Mouse (Mus musculus) gastrocnemius, postnatal 14 days (tissue): ENCODE results near the gene BC035947. TPM values are rescaled to one million over a fixed set of nuclear protein-coding genes. Genes with fewer than 3 reads are reported as not detected.
A peak's percentile ranks its signal among the peaks of the same experiment; 100 is the strongest.
"Not testable (repeated sequence)": the region's sequence is repeated elsewhere in the genome, so short reads cannot be mapped to it uniquely, and the experiment has no call there.

Experiments
- DNase-seq: peaks from one replicate; pipeline ENCODE4 v3.0.0; 2021; ENCODE audit warnings: mixed read lengths
- intact Hi-C: fragments of 180-260 bp; cut with DNase I; formaldehyde crosslinking; loops from one replicate; pipeline ENCODE4 v1.15.1; 2025; ENCODE audit warnings: low total_unique reads
- total RNA-seq, 2 experiments: library from RNA; stranded (reverse); gene quantifications; 2 replicates each; pipeline ENCODE4 v1.2.3; 2021

Gene BC035947
- total RNA-seq, 2 experiments from 2014 or later, result not detected

DNA sequence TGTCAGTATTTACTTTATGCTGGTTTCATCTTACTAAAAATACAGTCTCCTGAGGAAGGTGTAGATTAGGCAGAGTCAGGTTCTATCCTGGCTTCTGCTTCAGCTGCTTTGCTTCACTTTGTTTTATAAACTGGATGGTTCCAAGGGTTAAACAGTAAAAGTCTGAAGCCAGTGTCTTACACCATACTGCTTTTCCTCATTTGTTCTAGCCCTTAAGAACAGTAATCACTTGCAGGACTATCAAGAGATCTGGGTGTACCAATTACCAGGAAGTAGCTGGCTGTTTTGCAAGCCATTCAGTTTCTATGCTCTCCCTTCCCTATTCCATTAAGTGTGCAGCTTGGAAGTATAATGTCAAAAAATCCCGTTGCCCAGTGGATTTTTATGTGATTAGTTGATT lies 4.8 kb downstream of the BC035947 start:
- DNase-seq, result no peak
- intact Hi-C loops, result no loop called here

- DNase-seq, result no peak
- intact Hi-C loops, result no loop called here
Observed at GRCm38 (mm10) chr1:78502527-78502926, 9.4 kb downstream of the BC035947 start.

GRCm38 (mm10) chr1:78501856-78502255 lies 10.1 kb downstream of the BC035947 start:
- DNase-seq, intact Hi-C loops: not testable (repeated sequence)

DNA sequence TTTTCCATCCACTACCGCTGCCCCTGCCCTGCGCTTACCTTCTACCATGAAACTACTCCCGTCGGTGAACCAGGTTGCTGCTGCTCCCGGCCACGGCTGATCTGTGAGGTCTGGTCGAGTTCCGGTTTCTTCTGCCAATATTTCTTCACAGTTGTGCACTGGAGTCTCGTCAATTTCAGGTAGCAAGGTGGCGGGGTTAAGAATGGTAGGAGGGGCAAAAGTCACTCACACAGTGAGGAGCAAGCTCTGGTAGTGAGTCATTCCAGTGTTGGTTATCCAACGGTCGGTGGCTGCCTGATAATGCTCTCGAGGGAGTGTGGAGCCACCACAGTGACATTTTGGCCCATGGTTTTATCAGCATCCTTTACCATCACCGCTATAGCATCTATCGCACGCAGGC lies 10.9 kb downstream of the BC035947 start:
- DNase-seq, result no peak
- intact Hi-C loops, result no loop called here

DNA sequence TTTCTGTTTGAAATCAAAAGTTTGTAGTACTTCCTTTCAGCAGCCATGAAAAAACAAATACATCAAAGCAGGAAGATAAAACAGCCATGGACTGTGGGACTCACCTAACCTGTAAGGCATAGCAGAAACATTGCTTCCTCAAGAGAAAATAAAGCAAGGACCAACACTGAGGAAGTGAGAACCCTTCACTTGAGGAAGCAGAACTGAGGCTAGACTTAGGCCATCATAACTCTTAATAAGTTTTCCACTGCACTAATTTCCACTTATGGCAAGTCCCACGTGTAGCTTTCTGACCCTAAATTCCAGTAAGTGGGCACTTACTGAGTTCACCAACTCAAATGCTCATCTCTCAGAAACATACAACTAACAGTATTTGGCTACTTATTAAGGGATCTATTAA lies 21.8 kb downstream of the BC035947 start:
- intact Hi-C loops, result no loop called here
- no peak for DNase-seq

GRCm38 (mm10) chr1:78488752-78489492 lies 23.0 kb downstream of the BC035947 start, which contains the start of gene Farsb:
Gene Farsb (minus strand): TSS chr1:78488897.
- peak; percentile 93 for DNase-seq
- intact Hi-C loops, result no loop called here

- intact Hi-C loops, result no loop called here
- DNase-seq, result no peak
Observed at GRCm38 (mm10) chr1:78488427-78488751, 23.6 kb downstream of the BC035947 start.

- DNase-seq, result no peak
- intact Hi-C loops, result no loop called here
Observed at GRCm38 (mm10) chr1:78484361-78484760, 27.6 kb downstream of the BC035947 start.

- no peak for DNase-seq
- intact Hi-C loops, result no loop called here
Observed at GRCm38 (mm10) chr1:78483430-78483829, 28.5 kb downstream of the BC035947 start.

- no peak for DNase-seq
- intact Hi-C loops, result no loop called here
Observed at GRCm38 (mm10) chr1:78472441-78472840, 39.5 kb downstream of the BC035947 start.

DNA sequence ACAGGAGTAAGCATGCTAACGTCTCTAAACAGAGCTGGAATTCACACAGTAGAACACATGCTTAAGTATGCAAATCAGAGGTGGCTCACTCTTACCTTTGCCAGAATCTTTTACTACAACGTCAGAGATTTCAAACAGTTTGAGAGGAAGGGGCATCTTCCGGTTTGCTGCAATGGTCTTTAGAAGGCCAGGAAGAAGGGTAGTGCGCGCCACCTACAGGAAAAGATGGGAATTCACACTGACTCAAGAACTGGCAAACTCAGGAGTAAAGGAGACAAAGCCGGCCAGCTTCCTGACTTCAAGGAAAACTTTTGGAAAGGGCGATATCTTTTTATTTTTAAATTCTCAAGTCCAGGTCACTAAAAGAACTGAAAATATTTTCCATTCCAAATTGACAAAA lies 57.3 kb downstream of the BC035947 start:
- intact Hi-C loops, result no loop called here
- DNase-seq, result no peak

DNA sequence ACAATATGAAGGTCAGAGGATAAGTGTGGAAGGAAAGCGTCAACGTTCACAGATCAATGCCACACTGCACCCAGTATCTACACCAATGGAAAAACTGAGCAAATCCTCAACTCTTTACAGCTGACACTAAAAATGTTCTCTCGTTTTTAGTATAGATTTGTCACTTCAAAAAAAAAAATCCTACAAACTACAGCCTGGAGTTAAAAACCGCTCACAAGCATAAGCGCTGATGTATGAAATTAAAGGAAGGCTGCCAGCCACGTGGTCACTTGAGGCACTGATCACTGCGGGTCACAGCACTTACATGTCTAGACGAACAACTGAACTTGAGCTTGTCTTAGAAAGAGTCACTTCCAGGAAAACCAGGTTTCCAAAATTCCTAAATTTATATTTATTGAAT lies 58.1 kb downstream of the BC035947 start:
- no peak for DNase-seq

DNA sequence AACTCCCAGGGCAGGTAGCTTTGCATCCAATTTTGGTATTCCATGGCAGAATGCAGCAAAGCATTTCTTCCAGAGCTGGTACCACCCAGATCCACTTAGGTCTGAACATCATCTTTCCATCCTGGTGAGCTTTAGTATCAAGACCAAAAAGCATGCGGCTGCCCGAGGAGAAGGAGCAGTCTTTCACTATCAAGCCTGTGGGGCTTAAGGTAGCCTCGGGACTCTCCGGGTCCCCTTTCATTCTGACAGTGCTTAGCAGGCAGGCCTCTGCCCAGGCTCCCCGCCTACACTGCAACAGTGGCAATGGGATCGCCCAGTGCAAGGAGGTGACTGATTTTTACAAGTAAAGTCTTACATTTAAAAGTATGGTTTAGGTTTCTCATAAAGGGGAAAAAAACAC lies 59.4 kb downstream of the BC035947 start:
- intact Hi-C loops, result no loop called here

More for the DNA sequence above, 58.1 kb downstream of the BC035947 start:
- intact Hi-C loops, result no loop called here

DNA sequence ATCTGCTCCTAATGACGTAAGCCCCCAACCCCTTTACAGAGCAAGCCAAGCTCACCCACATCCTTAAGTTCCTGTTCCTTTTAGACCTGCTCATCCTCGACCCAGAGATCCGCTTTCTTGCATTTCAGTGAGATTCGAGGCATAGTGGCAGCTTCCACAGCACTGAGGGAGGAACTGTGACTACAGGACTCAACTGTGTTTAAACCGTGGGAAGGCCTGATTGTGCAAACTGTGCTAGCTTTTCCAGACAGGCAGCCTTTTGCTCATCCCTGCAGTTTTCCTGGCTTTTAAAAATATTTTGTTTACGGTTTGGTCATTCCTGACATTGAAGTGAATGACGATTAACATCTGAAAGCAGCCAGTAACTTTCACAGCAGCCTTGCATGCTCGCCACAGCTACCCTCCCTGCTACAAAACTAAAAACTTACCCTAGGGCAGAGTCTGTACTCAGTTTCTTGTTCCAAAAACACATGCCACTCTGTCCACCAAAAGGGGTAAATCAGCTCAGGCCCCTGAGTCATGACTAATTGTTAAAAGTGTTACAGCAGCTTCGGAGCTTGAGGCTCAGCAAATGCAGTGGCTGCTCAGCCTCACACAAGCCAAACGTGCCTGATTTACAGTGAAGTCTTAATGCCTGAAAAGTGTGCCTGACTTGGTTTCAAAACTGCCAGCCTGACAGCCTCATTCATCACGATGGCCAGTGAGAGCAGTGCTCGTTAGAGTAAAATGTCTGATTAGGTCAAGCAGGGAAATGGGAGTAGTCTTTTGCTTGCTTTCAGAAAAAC lies 60.7 kb downstream of the BC035947 start:
- no peak for DNase-seq
- intact Hi-C loops, result no loop called here

More for the DNA sequence above, 59.4 kb downstream of the BC035947 start:
- DNase-seq, result no peak

DNA sequence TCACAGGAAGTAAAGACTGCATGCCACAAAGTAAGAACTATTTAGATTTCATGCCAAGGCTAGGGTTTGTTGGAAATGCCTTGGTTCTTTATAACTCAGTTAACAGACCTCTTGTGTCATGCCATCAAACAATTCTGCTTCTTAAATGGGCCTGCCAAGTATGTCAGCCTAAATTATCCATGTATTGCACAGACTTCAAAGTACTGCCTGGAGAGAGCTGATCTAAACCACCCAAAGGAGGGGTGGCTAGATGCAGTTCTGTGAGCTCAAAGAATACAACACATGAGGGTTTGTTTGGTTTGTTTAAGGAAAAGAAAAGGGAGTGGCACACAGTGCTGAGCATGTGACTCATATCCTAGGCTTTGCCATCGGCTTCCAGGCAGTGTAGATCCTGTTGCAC lies 63.9 kb downstream of the BC035947 start:
- DNase-seq, result no peak
- intact Hi-C loops, result no loop called here

Other genes with a start within 250 kb of the BC035947 start
- under 1 TPM in 1 of 2 experiments, not detected in 1; 0.08 TPM for gene Sgpp2, start 201.8 kb downstream of the BC035947 start, total RNA-seq
- 10 to 100 TPM; 43.2 to 44.7 TPM for gene Farsb, start 23.3 kb downstream of the BC035947 start, total RNA-seq
- gene Mogat1, start 1.2 kb downstream of the BC035947 start, total RNA-seq, result under 1 TPM in 1 of 2 experiments, not detected in 1; 0.64 TPM
- 10 to 100 TPM in 1 of 2 experiments, 1 to 10 TPM in 1; 7.0 to 10.0 TPM for gene Acsl3, start 145.7 kb upstream of the BC035947 start, total RNA-seq
- 1 to 10 TPM; 1.6 to 2.2 TPM for gene Utp14b, start 145.9 kb upstream of the BC035947 start, total RNA-seq